Mouse (Mus musculus): Measurements from ENCODE around the gene Morn5. TPM values are rescaled to one million over a fixed set of nuclear protein-coding genes. Genes with fewer than 3 reads are reported as not detected.

Morn5 gene
- polyA plus RNA-seq, 1 experiment from 2014 or later, result 0.62 TPM

DNA sequence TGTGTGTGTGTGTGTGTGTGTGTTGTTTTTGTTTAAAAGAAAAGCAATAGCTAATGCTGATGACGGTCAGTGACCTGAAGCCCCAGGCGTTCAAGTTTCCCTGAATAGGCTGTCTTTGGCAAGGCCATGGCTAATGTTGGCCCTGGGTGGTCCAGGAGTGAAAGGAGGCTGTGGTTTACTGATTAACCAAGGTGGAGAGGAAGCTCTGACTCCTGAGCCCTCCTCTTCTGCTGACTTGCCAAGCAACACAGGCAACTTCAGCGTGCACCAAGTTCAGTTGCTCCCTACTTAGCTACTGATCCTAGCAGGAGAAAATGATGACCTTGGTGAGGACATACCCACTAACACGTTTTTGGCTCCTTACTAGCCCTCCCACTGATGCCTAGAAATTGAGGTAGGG, 43.5 kb downstream of the Morn5 start:
- Histone ChIP-seq H3K4me3 (replicated peaks; ENCODE audit: low read depth, low read length) (no peak overlapping the region), H3K36me3 (ENCODE audit: insufficient read depth, low read length) (no peaks in the 10 kb centered on the region), H3K27me3 (ENCODE audit: insufficient read depth, low read length) (peaks cover 74% of the 10 kb centered on the region), H3K9me3 (replicated peaks; ENCODE audit: low read length) (no peaks in the 10 kb centered on the region), H3K9ac (ENCODE audit: low read depth, low read length) (no peak overlapping the region), H3K27ac (no peak overlapping the region), H3K4me2 (ENCODE audit: low read length) (no peak overlapping the region), H3K4me1 (replicated peaks; ENCODE audit: insufficient read depth, low read length) (peaks cover 11% of the 10 kb centered on the region; the same call in 1 of the 2 replicates)
- WGBS, result 10% methylated on average over 4 of the region's 4 CpGs
- no peak for TF ChIP-seq CTCF (IDR thresholded peaks at IDR 0.05; ENCODE audit: low read depth)
- DNase-seq (ENCODE audit: low spot score), result peak; percentile 44
- ATAC-seq (replicated peaks; ENCODE audit: low FRiP score, low read depth), result peak; percentile 60; the same call in 1 of the 2 replicates

DNA sequence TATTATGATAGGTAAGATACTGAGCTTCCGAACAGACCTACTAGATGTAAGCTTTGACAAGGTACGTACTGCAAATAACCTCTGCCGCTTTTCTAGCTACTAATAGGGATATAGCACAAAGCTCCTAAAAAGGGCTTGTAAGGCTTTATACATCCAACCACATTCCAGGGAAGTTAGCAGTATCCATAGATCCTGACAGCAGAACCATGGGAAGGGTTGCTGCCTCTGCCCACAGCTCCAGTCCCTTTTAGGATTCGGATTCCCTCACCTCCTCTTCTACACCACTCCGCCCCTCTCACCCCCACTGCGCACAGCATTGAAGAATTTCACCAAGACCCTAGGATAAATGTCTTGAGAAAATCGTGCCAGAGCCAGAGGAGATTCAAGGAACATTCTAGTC, 44.0 kb downstream of the Morn5 start:
- Histone ChIP-seq H3K4me3 (replicated peaks; ENCODE audit: low read depth, low read length) (no peak overlapping the region), H3K27ac (no peak overlapping the region), H3K4me2 (ENCODE audit: low read length) (no peak overlapping the region), H3K9ac (ENCODE audit: low read depth, low read length) (no peak overlapping the region), H3K27me3 (ENCODE audit: insufficient read depth, low read length) (peaks cover 79% of the 10 kb centered on the region), H3K9me3 (replicated peaks; ENCODE audit: low read length) (no peaks in the 10 kb centered on the region), H3K4me1 (replicated peaks; ENCODE audit: insufficient read depth, low read length) (peaks cover 11% of the 10 kb centered on the region; the same call in 1 of the 2 replicates), H3K36me3 (ENCODE audit: insufficient read depth, low read length) (no peaks in the 10 kb centered on the region)
- no peak for ATAC-seq (replicated peaks; ENCODE audit: low FRiP score, low read depth)
- TF ChIP-seq CTCF (IDR thresholded peaks at IDR 0.05; ENCODE audit: low read depth), result no peak
- 27% methylated on average over 7 of the region's 7 CpGs for WGBS
- DNase-seq (ENCODE audit: low spot score), result no peak

DNA sequence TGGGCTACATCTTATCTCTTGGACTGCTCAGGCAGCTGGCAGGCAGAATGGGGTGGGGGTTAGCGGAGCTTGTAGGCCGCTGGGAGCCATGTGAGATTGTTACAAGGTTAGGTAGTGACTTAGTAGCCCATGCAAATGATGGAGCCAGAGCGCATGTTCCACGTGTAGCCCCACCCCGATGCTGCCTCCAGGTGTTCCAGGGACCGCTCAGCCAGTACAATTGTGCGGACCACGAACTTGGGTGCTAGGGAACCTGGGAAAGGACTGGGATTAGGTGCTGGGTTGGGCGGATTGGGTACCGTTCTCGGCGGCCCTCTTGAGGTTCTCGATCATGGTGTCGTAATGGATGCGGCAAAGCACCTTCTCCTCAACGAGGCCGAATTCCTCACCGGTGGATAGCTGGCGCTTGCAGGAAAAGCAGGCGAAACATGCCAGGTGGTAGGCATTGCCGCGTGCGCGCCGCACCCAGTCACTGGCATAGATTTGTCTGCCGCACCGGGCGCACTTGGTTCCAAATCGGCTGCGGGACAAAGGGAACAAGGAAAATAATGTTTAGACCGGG, 44.7 kb downstream of the Morn5 start:
- H3K27me3 ChIP-seq (ENCODE audit: insufficient read depth, low read length), result peaks cover 84% of the 10 kb centered on the region
- ATAC-seq (replicated peaks; ENCODE audit: low FRiP score, low read depth) (no peak), DNase-seq (ENCODE audit: low spot score) (no peak)
- H3K9ac ChIP-seq (ENCODE audit: low read depth, low read length), result no peak overlapping the region
- H3K27ac ChIP-seq, result no peak overlapping the region
- no peak overlapping the region for H3K4me2 ChIP-seq (ENCODE audit: low read length)
- H3K36me3 ChIP-seq (ENCODE audit: insufficient read depth, low read length), result no peaks in the 10 kb centered on the region
- no peak overlapping the region for H3K4me3 ChIP-seq (replicated peaks; ENCODE audit: low read depth, low read length)
- TF ChIP-seq CTCF (IDR thresholded peaks at IDR 0.05; ENCODE audit: low read depth), result no peak
- peaks cover 11% of the 10 kb centered on the region; the same call in 1 of the 2 replicates for H3K4me1 ChIP-seq (replicated peaks; ENCODE audit: insufficient read depth, low read length)
- H3K9me3 ChIP-seq (replicated peaks; ENCODE audit: low read length), result no peaks in the 10 kb centered on the region
- WGBS, result 14% methylated on average over 31 of the region's 31 CpGs

DNA sequence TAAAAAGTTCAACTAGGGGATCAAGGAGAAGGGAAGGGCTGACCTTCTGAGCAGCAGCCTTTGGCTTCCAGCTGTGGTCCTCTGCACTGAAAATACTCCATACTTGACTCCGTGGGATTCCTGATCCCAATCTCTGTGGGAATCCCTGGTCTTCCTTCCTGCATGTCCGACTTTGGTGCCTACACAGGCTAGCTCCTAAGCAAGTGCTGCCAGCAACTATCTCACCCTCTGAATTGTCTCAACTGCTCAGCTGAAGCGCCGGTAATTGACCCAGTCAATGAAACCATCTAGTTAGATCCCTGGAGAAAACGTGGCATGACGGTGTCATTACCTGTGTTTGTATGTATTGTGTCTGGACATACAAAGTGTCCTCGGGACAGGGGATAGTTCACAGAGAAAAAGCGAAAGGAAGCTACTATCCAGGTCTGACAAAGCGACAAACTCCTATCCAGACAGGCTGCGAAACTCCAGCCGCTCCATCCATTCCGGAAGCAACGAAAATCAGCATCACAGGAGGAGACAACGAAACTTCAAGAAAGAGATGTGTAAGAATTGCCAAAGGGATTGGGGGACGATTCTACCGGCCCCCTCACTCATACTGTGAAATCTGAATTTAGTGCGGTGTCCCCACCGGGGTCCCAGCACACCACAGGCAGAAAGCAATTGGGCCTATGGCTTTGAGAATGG, 48.0 kb downstream of the Morn5 start:
- no peak overlapping the region for H3K9ac ChIP-seq (ENCODE audit: low read depth, low read length)
- 10% methylated on average over 18 of the region's 18 CpGs for WGBS
- H3K4me3 ChIP-seq (replicated peaks; ENCODE audit: low read depth, low read length), result no peak overlapping the region
- DNase-seq (ENCODE audit: low spot score) (no peak), ATAC-seq (replicated peaks; ENCODE audit: low FRiP score, low read depth) (no peak)
- TF ChIP-seq CTCF (IDR thresholded peaks at IDR 0.05; ENCODE audit: low read depth), result no peak
- no peaks in the 10 kb centered on the region for H3K36me3 ChIP-seq (ENCODE audit: insufficient read depth, low read length)
- H3K27me3 ChIP-seq (ENCODE audit: insufficient read depth, low read length), result peaks cover 84% of the 10 kb centered on the region
- no peak overlapping the region for H3K4me2 ChIP-seq (ENCODE audit: low read length)
- no peaks in the 10 kb centered on the region for H3K9me3 ChIP-seq (replicated peaks; ENCODE audit: low read length)
- H3K4me1 ChIP-seq (replicated peaks; ENCODE audit: insufficient read depth, low read length), result no peaks in the 10 kb centered on the region; the same call in 1 of the 2 replicates
- H3K27ac ChIP-seq, result no peak overlapping the region

DNA sequence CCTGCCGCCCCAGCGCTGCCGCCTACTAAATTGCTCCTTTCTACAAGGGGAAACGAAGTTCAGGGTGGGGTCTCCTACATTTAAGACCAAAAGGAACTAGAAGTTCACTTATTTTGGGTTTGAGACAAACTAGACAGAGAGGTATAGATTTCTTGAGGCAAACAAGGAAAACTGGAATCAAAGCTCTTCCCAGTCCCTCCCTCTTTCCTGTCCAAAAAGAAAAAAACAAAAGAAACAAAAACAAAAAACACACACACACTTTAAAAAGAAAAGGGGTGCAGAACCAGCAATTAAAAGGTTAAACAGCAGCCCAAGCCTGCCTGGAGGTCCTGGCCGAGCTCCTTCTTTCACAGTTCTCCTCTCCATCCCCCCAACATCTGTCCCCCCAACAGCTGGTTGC, 48.8 kb downstream of the Morn5 start:
- H3K36me3 ChIP-seq (ENCODE audit: insufficient read depth, low read length), result no peaks in the 10 kb centered on the region
- TF ChIP-seq CTCF (IDR thresholded peaks at IDR 0.05; ENCODE audit: low read depth), result no peak
- H3K9me3 ChIP-seq (replicated peaks; ENCODE audit: low read length), result no peaks in the 10 kb centered on the region
- H3K4me3 ChIP-seq (replicated peaks; ENCODE audit: low read depth, low read length), result no peak overlapping the region
- H3K27ac ChIP-seq, result no peak overlapping the region
- H3K27me3 ChIP-seq (ENCODE audit: insufficient read depth, low read length), result peaks cover 86% of the 10 kb centered on the region
- H3K9ac ChIP-seq (ENCODE audit: low read depth, low read length), result no peak overlapping the region
- no peak for DNase-seq (ENCODE audit: low spot score)
- H3K4me1 ChIP-seq (replicated peaks; ENCODE audit: insufficient read depth, low read length), result no peaks in the 10 kb centered on the region; the same call in 1 of the 2 replicates
- no peak for ATAC-seq (replicated peaks; ENCODE audit: low FRiP score, low read depth)
- H3K4me2 ChIP-seq (ENCODE audit: low read length), result no peak overlapping the region
- 20% methylated on average over 5 of the region's 5 CpGs for WGBS

DNA sequence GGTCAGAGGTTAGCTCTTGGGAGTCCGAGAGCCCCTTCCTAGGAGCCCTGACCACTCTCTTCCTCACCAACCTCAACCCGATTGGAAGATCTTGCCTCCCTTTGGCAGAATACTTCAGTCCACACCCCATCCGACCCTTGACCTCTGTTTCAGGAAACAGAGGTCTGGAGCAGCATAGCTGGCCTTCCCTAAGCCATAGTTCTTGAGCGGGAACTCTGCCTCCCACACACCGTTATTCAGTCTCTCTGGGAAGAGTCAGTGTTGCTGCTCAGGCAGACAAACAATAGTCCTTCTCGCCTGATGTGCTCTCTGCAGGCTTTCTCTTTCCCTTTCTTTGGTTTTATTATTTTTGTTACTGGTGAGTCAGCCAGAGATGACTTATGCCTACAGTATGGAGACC, 50.5 kb downstream of the Morn5 start:
- Histone ChIP-seq H3K27me3 (ENCODE audit: insufficient read depth, low read length) (peaks cover 84% of the 10 kb centered on the region), H3K36me3 (ENCODE audit: insufficient read depth, low read length) (no peaks in the 10 kb centered on the region), H3K27ac (no peak overlapping the region), H3K9me3 (replicated peaks; ENCODE audit: low read length) (no peaks in the 10 kb centered on the region), H3K9ac (ENCODE audit: low read depth, low read length) (no peak overlapping the region), H3K4me2 (ENCODE audit: low read length) (no peak overlapping the region), H3K4me1 (replicated peaks; ENCODE audit: insufficient read depth, low read length) (peaks cover under 1% of the 10 kb centered on the region; the same call in 1 of the 2 replicates), H3K4me3 (replicated peaks; ENCODE audit: low read depth, low read length) (no peak overlapping the region)
- ATAC-seq (replicated peaks; ENCODE audit: low FRiP score, low read depth), result no peak
- WGBS, result 24% methylated on average over 6 of the region's 6 CpGs
- peak; percentile 36 for DNase-seq (ENCODE audit: low spot score)
- no peak for TF ChIP-seq CTCF (IDR thresholded peaks at IDR 0.05; ENCODE audit: low read depth)
